Mouse (Mus musculus) MN1 (cell line): ENCODE data around the gene Ankrd11.

Experiments
- DNase-seq: peaks from one replicate; pipeline ENCODE4 v3.0.0-alpha.2; 2016; ENCODE audit warnings: low spot score

Ankrd11 gene

DNA sequence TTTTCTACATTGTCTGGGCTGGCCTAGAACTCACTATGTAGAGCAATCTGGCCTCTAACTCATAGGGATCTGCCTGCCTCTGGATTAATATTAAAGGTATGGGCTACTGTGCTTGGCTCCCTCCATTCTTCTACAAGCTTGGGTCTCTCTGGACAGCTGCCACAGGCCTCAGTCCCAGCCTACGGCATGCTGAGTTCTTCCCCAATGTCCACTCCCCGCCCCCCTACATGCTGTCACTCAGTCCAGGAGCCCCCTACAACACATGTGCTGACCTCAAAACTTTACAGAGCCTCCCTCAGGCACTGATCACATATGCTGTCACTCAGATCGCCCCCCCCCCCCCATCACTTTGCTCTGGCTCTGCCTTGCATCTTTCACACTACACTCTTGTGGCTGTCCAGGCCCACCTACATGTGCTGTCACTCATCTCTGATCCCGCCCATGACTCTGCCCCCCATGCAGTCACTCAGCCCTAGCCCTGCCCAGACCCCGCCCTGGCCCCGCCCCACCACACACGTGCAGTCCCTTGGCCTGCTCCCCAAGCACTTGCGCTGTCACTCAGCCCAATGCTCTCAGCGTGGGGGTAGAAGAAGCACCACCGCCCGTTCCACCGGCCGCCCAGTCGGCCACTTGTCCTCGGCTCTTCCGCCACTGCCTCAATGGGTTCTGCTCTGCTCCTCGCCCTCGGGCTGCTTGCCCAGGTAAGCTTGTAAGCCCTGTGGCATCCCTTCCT is 194.1 kb downstream of the Ankrd11 start, which contains the start of gene Cdh15:
Cdh15 (plus strand) TSS at position 138 of the 733 bp plus-strand sequence.
- DNase-seq: peak; percentile 77

GRCm38 (mm10) chr8:122845662-122846061 is 196.4 kb downstream of the Ankrd11 start:
- DNase-seq: peak; percentile 93

- DNase-seq: no peak
Measured at GRCm38 (mm10) chr8:122844161-122844560, 197.9 kb downstream of the Ankrd11 start.

DNA sequence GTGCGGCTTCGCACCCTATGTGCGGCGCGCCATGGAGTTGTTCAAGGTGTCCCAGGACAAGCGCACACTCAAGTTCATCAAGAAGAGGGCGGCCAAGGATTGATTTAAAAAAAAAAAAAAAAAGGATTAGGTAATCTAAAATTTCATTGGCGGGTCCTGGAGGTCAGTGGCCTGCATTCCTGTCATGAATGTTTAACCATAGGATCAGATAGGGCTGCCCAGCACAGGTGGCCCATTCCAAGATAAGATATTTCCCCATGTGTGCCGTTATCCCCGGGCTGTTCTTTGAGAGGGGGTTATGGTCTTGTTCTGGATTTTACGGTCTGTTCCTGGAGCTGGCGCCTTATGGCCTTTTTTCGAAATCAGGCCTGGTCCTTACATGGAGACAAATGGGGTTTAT is 205.4 kb downstream of the Ankrd11 start:
- no peak for DNase-seq

DNA sequence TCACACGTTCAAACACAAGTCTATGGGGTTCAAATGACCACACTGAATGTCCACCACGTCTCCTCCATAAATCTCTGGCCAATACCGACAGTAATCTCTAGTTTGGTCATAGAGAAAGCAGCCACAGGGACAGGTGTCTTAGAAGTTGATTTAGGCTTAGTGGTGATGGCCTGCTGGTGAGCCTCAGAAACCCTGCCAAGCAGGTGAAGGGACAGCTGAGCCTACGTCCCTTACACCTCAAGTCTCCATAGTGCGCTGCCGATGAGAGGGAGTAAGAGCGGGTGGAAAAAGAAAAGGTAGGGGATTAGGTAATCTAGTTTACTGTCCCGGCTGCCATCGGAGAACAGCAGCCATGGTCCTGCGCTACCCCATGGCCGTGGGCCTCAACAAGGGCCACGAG is 205.9 kb downstream of the Ankrd11 start:
- no peak for DNase-seq

- DNase-seq: peak; percentile 97
Measured at GRCm38 (mm10) chr8:122834971-122835370, 207.1 kb downstream of the Ankrd11 start.

- DNase-seq: peak; percentile 80
Measured at GRCm38 (mm10) chr8:122834416-122834815, 207.7 kb downstream of the Ankrd11 start.
